Mouse (Mus musculus): Measurements from ENCODE around the gene Cdca3.

The Cdca3 gene

DNA sequence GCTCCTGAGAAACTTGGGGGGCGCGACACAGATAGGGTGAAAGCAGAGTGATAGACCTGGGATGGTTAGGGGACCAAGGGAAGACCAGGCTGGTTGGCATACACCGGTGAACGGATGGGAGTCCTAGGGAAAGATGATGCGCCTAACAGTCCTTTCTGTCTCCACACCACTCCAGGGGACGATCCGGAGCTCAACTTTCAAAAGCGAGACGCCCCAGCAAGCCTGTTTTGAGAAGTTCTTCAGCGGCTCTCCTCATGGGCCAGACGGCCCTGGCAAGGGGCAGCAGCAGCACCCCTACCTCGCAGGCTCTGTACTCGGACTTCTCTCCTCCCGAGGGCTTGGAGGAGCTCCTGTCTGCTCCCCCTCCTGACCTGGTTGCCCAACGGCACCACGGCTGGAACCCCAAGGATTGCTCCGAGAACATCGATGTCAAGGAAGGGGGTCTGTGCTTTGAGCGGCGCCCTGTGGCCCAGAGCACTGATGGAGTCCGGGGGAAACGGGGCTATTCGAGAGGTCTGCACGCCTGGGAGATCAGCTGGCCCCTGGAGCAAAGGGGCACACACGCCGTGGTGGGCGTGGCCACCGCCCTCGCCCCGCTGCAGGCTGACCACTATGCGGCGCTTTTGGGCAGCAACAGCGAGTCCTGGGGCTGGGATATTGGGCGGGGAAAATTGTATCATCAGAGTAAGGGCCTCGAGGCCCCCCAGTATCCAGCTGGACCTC, 20.1 kb upstream of the Cdca3 start:
- peak; percentile 90 to 95 for DNase-seq (ENCODE audit: inconsistent age in 2 of 2, low spot score in 1 of 2)

DNA sequence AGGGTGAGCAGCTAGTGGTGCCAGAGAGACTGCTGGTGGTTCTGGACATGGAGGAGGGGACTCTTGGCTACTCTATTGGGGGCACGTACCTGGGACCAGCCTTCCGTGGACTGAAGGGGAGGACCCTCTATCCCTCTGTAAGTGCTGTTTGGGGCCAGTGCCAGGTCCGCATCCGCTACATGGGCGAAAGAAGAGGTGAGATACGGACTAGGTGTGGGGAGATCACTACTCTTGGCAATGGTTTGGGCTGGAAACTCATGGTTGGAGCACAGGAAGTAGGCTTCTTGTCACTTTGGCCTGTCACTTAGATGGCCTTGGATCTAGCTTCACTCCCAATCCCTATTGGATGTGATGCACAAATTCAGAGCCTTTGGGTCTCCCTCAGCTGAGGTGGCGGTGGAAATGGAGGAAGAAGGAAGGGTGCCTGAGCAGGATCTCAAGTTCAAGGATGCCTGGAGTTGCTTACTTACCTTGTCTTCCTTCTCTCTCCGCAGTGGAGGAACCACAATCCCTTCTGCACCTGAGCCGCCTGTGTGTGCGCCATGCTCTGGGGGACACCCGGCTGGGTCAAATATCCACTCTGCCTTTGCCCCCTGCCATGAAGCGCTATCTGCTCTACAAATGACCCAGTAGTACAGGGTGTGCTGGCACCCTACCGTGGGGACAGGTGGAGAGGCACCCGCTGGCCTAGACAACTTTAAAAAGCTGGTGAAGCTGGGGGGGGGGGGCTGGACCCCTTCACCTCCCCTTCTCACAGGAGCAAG, 19.4 kb upstream of the Cdca3 start:
- peak in 1 of 2 experiments; percentile 30 for DNase-seq (ENCODE audit: inconsistent age in 2 of 2, low spot score in 1 of 2)

DNA sequence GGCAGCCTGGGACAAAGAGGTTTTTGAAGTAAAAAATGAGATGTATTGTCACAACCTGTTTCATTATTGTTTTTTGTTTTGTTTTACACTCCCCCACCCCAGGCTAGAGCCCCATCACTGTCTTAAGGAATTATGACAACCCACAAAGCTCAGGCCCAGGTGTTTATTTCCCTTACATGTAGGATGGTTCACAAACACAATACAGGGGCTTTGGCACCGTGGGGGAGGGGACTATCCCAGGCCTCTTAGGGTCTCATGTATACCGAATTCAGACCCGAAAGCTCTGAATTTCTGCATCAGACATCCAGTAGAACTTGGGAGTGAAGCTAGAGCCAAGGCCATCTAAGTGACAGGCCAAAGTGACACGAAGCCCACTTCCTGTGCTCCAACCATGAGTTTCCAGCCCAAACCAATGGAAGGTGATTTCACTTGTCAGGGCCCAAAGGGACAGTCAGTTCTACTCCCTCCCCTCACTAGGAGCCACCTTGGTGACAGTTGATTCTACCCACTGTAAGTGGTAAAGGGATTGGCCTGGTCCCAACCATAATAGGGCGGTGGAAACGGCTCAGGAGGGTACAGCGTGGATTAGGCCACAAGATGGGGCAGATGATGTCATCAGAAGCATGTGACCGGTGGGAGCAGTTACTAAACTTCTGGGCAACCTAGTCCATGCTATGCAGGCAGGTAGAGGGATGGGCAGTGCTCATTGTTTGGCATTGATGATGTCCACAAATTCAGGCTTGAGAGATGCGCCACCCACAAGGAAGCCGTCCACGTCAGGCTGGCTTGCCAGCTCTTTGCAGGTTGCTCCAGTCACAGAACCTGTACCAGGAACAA, 18.6 kb upstream of the Cdca3 start:
- peak; percentile 21 to 57 for DNase-seq (ENCODE audit: inconsistent age in 2 of 2, low spot score in 1 of 2)

DNA sequence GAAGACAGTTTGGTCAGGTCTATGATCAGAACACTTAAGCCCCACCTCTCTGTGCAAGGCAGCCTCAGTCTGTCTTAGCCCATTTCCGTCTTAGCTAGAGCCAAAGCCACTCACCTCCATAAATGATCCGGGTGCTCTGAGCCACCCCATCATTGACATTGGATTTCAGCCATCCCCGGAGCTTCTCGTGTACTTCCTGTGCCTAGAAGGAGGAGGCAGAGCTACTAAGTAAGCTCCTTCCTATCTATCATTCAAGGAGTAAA, 18.0 kb upstream of the Cdca3 start:
- no peak for DNase-seq (ENCODE audit: inconsistent age in 2 of 2, low spot score in 1 of 2)

DNA sequence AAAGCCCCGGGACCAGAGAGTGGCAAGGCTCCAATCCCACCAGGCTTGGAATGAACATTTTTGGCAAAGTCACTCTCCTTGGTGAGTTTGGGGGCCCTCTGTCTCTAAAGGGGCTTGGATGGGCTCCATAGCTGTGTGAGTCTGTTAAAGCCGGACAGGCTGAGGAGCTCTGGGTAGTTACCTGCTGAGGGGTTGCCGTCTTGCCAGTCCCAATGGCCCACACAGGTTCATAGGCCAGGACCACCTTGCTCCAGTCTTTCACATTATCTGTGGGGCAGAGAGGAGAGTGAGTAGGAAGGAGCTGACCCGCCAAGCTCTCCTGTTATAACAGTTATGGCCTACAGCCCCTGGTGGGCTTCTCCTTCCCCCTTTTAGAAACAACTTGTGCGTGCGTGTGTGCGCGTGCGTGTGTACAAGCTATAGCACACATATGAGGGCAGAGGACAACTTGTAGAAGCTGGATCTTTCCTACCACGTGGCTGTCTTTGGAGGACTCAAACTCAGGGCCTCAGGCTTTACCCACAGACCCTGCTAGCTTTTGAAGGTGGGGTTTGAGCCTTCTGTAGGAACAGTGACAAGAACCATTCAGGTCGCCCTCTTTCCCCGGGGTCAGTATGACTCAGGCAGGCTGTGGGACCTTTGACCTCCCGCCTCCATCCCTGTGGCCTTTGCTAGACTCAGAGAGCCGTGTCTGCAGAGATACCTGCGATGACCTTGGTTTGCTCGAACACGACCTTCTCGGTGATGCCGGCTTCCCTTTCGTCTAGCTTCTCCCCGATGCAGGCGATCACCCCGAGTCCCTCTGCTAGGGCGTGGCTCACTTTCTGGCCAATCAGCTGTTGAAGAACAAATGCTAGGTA, 17.4 kb upstream of the Cdca3 start:
- DNase-seq (ENCODE audit: inconsistent age in 2 of 2, low spot score in 1 of 2), result peak; percentile 45 to 68

DNA sequence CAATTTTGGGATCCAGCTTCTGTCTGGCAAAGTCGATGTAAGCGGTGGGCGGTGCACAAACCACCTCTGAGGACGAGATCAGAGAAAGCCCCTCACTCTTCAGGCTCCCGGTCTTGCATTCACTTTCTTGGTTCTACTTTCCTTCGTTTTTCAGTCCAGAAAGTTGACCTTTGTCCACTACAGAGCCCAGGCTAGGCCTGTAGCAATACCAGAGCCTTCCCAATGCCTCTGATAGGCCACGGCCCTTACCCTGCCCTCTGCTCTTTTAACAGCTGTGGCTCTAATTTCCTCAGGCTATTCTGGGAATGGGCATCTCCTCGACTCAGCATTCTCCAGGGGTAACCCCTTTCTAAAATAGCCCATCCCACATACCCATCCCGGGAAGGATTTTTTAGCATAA, 16.5 kb upstream of the Cdca3 start:
- peak; percentile 29 to 67 for DNase-seq (ENCODE audit: inconsistent age in 2 of 2, low spot score in 1 of 2)

DNA sequence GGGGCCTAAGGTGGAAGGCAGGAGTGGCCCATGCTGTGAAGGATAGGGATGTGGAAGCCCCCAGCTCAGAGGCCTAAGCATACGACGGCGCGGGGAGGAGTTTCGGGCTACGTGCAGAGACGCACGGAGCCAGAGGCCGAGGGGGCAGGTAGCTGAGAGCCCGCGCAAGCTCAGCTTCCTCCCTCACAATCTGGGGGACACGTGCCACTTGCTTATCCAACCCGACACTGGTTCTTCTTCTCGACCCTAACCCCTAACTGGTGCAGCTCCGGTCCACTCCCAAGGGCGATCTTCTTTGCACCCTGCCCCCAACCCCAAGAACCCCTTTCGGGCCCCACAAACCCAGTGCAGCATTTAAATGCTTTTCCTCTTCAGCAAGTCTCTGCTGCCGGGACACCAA, 15.9 kb upstream of the Cdca3 start:
- peak; percentile 79 to 87 for DNase-seq (ENCODE audit: inconsistent age in 2 of 2, low spot score in 1 of 2)

DNA sequence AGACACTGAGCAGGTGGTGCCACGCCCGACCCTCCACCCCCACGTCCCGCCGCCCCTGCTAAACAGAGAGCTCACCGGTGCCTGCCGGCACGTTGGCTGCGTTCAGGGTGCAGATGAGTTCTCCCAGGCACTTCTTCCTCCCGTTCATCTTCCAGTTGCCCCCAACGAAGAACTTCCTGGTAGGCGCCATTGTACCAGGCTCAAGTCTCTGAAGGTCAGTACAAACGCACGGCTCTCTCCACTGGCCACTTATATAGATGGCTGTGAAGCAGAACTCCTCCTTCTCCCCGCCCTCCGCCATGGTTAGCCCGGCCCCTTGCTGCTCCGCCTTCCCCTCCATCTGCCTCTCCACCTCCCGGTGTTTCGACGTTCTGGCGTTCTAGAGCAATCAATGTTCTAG, 15.4 kb upstream of the Cdca3 start, which contains the start of gene Tpi1:
Gene Tpi1, minus strand, starts transcription at position 364 of the 400 bp plus-strand sequence.
- DNase-seq (ENCODE audit: inconsistent age in 2 of 2, low spot score in 1 of 2), result peak; percentile 94 to 98

DNA sequence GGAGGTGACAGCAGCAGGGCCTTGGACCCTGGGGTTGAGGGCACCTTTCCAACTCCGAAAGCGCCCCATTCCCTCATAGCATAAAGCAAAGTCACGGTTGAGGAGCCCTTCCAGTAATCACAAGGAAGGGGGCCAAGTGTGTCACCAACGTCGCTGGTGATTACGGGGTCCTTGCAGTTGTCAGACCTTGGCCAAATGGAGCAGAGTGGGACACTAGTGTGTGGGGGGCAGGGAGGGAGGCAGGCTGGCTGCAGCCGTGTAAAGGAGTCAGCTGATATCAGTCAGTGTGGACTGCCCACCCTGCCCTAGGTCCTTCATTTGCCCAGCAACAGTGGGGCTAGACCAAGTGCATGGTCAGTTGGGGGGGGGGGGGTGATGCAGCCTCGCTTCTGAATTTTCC, 14.9 kb upstream of the Cdca3 start:
- DNase-seq (ENCODE audit: inconsistent age in 2 of 2, low spot score in 1 of 2), result no peak

DNA sequence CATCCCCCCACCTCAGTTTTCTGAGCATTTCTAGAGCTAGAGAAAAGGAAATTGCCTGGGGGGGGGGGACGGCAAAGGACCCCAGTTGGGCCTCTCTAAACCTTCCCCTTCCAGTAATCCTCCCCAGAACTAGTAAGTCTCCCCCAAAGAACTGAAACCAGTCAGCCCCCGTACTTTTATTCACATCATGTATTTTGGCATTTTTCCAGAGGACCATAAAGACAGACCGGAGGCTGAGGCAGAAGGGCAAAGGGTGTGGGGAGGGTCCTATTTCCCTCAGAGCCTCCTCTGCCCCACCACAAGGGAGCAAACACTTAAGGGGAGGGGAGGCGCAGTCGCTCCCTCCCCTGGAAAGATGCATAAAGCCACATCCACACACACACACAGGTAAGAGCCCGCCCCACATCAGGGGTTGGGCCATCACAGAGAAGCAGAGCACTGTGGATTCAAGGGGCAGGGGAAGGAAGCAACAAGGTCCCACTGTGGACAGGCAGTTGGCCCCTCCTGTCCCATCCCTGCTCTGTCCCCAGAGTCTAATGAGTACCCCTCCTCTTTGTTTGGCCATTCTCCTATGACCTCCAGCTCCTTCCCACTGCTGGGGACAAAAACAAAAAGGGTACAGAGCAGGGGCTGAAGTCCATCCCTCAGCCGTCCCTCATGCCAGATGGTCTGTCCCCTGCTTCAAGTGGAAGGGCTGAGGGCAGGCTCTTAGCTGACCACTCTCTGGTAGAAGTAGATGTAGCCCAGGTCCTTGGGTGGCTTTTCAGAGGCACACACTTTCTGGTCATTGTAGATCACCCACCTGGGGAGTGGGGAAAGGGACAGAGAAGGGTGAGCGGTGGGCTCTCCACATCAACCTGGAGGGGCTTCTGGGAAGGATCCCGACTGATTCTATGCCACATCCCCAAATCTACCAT, 14.2 kb upstream of the Cdca3 start:
- peak; percentile 14 to 35 for DNase-seq (ENCODE audit: inconsistent age in 2 of 2, low spot score in 1 of 2)

DNA sequence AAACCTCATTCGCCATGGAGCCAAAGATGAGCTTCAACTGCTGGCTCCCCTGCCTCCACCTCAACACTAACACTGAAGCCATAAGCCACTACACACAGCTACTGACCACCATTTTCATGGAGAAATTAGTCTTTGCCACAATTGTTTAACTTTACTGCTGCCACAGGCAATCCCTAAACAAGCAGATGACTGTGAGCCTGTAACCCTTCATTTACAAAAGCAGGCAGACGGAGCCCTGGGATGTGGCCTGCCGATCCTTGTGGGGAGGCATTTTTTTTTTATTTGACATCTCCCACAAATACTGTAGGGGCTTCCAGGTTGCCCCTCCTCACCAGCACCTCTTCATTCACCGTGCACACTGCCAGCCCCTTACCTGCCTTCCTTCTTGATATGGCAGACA, 12.7 kb upstream of the Cdca3 start:
- peak; percentile 2 to 22 for DNase-seq (ENCODE audit: inconsistent age in 2 of 2, low spot score in 1 of 2)

DNA sequence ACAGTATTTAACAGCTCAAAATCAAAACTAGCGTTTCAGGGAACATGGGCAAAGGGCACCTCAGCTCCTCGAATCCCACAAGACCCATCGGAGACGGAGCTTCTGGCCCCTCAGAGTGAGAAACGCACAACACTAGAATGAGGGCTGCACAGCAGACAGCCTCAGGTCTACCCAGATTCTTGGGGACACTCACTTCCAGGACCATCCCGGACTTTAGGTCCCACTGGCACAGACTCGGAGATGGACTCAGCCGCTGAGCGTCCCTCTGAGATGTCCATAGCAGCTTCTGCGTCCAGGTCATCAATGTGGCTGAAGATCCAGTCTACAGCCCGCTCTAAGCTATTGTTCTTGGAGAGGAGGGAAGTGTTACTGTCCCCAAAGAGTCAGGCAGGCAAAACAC, 12.2 kb upstream of the Cdca3 start:
- peak; percentile 4 to 27 for DNase-seq (ENCODE audit: inconsistent age in 2 of 2, low spot score in 1 of 2)

DNA sequence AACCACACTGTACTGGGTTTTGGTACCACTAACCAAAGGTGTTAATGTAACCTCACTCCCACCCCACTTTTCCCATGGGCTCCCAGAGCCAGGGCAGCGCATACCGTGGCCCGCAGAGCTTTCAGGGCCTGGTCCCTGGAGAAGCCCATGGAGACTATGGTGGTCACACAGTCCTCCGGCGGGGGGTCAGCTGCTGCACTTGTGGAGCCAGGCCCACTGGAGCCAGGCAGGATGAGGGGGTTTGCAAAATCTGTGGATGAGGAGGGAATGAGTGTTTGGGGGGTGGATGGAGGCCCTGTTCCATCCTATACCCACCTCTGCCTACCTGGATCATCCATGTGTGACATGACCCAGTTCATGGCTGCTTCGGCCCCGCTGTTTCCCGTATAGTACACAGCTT, 11.8 kb upstream of the Cdca3 start:
- no peak for DNase-seq (ENCODE audit: inconsistent age in 2 of 2, low spot score in 1 of 2)

DNA sequence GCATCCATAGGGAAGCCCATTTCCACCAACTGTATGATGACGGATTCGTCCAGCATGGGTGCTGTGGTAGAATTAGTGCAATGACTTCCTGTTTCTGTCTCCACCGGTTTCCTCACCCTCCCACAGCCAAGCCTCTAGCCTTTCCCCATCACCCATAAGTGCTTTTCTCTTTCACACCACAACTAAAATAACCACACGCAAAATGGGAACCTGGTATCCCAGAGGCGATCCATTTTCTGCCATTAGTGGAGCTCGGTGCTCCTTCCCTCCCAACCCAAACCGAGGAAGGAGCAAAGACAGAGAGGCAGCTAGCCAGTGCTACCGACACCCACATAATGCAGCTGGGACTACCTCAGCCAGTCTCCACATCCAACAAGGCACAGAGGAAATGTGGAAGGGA, 11.4 kb upstream of the Cdca3 start:
- peak; percentile 6 to 30 for DNase-seq (ENCODE audit: inconsistent age in 2 of 2, low spot score in 1 of 2)

DNA sequence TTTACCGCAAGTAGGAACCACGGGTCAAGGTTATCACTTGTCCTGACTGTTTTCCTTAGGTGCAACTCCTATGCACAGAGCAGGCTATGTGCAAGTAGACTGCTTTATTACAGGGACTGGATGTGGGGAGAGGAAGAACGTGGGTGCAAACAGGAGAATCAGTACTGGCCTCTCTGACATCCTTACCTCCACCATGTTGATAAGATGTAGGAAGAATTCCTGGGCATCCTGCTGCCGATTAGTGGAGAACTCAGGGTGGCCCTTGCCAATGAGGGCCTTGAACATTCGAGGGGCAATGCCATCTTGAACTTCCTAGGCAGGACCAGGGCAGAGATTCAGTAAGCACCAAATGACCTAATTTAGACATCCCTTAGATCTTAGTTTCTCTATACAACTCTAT, 8.5 kb upstream of the Cdca3 start:
- peak in 1 of 2 experiments; percentile 16 for DNase-seq (ENCODE audit: inconsistent age in 2 of 2, low spot score in 1 of 2)

DNA sequence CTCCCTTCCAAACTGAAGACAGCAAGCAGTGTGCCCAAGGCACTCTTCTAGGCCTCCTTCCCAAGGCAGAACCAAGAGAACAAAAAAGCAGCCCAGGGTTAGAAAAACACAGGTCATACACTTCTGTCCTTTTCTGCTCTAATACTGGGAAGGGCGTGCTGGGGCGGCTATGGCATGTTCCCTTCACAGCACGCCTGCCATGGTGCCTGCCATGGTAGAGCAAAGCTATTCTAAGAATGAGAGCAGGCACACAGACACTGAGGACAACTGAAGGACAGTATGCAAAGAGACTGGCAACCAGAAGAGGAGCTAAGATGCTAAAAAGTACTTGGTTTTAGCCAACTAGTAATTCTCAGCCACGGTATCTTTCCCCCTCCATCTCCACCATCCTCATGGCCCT, 7.3 kb upstream of the Cdca3 start:
- DNase-seq (ENCODE audit: inconsistent age in 2 of 2, low spot score in 1 of 2), result no peak

DNA sequence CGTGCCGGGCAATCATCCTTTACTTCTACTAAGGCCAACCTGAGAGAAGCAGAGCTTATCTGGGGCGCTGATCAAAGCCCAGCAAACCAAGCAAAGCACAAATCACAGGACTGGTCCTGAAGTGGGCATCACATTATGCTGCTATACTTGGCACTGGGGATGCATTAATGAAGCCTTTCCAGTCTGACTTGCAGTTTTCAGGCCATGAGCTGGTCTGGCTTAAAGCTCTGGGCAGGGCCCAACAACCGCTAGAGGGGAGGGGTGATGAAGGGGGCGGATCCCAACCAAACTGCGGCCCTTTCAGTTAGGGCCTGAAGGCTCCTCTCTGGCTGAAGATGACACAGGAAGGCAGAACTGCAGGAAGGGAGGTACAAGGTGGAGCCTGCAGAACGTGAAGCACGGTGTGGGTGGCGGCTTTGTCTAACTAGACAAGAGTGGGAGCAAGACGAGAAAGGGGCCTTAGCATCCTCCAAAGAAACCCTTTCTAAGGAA, 1.2 kb upstream of the Cdca3 start:
- DNase-seq (ENCODE audit: inconsistent age in 2 of 2, low spot score in 1 of 2), result peak; percentile 73 to 85

DNA sequence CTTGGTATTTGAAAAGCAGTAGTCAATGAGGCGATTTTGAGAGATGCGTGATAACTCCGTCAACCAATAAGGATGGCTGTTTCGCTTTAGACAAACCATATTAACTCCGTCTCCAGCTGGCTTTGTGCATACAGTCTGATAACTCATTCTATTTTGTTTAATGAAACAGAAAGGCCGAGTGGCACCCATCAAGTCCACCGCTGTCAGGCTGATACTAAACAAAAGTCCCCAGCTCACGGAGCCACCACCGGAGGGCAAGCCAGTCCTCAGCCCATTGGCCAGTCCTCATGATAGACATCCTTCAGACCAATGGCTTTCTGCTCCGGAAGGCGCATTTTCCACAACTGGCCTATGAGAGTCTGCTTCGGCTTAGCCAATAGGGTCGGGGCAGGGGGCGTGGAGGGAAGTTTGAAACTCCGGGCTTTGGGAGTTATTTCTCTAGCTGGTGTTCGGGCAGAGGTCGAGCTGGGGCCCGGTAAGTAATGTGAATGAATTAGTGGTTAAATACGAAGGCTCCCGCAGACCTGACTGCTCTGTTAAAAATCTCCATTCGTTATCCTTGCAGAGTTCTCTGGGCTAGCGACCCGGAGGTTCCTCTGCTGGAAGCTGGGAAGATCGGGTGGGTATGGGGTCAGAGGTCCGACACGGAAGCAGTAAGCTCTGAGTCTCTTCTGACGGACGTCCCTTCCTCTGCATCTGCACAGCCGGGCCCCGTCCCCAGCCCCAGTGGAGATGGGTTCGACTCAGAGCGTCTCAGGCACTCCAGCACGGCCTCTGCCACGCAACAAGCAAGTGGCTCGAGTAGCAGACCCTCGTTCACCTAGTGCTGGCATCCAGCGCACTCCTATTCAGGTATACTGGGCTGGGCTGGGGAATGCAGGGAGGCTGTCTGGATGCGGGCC, 703 bp downstream of the Cdca3 start:
- peak; percentile 94 to 98 for DNase-seq (ENCODE audit: inconsistent age in 2 of 2, low spot score in 1 of 2)

DNA sequence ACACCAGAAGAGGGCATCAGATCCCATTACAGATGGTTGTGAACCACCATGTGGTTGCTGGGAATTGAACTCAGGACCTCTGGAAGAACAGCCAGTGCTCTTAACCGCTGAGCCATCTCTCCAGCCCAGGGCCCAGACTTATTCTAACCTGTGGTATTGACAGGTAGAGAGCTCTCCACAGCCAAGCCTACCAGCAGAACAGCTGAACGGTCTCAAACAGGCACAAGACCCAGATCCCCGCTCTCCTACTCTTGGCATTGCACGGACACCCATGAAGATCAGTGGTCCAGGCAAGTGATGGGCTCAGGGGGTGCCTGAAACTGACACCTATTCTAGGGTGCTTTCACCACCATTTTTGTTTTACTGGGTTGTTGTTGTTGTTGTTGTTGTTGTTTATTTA, 1.9 kb downstream of the Cdca3 start:
- DNase-seq (ENCODE audit: inconsistent age in 2 of 2, low spot score in 1 of 2), result peak in 1 of 2 experiments; percentile 42
